Mouse (Mus musculus): ENCODE results near the gene Numbl. TPM values are rescaled to one million over a fixed set of nuclear protein-coding genes. Genes with fewer than 3 reads are reported as not detected.

The Numbl gene
- polyA plus RNA-seq, 1 experiment from 2014 or later: 16.2 TPM

GRCm38 (mm10) chr7:27261888-27262287 is 3.7 kb downstream of the Numbl start:
- no peak for TF ChIP-seq CTCF (IDR thresholded peaks at IDR 0.05; ENCODE audit: low read depth)
- H3K9ac ChIP-seq: no peak overlapping the region
- no peak overlapping the region for H3K4me2 ChIP-seq
- peaks cover 31% of the 10 kb centered on the region; the same call in 1 of the 2 replicates for H3K36me3 ChIP-seq (ENCODE audit: insufficient read depth)
- no peaks in the 10 kb centered on the region for H3K27me3 ChIP-seq (ENCODE audit: insufficient read depth, low read length)
- no peak overlapping the region for H3K27ac ChIP-seq (ENCODE audit: low read depth)
- ATAC-seq (ENCODE audit: insufficient read depth) (no peak), DNase-seq (no peak)
- no peaks in the 10 kb centered on the region for H3K9me3 ChIP-seq (ENCODE audit: low read depth, low read length)
- no peak overlapping the region for H3K4me3 ChIP-seq (ENCODE audit: low read depth, low read length)
- peaks cover 23% of the 10 kb centered on the region; the same call in 1 of the 2 replicates for H3K4me1 ChIP-seq (ENCODE audit: insufficient read depth)
- WGBS: 65% methylated on average over 6 of the region's 6 CpGs

- Histone ChIP-seq H3K27me3 (ENCODE audit: insufficient read depth, low read length) (no peaks in the 10 kb centered on the region), H3K9me3 (ENCODE audit: low read depth, low read length) (no peaks in the 10 kb centered on the region), H3K27ac (ENCODE audit: low read depth) (no peak overlapping the region), H3K4me2 (no peak overlapping the region), H3K36me3 (ENCODE audit: insufficient read depth) (peaks cover 53% of the 10 kb centered on the region), H3K9ac (no peak overlapping the region), H3K4me1 (ENCODE audit: insufficient read depth) (peaks cover 12% of the 10 kb centered on the region; the same call in 1 of the 2 replicates), H3K4me3 (ENCODE audit: low read depth, low read length) (no peak overlapping the region)
- TF ChIP-seq CTCF (IDR thresholded peaks at IDR 0.05; ENCODE audit: low read depth): no peak
- ATAC-seq (ENCODE audit: insufficient read depth) (no peak), DNase-seq (no peak)
- 90% methylated on average over 12 of the region's 12 CpGs for WGBS
These were observed 6.5 kb downstream of the Numbl start for GRCm38 (mm10) chr7:27264761-27265160.

GRCm38 (mm10) chr7:27266515-27267128 is 8.4 kb downstream of the Numbl start:
- DNase-seq: peak; percentile 92
- peaks cover 68% of the 10 kb centered on the region for H3K36me3 ChIP-seq (ENCODE audit: insufficient read depth)
- ATAC-seq (ENCODE audit: insufficient read depth): peak; percentile 94
- H3K9ac ChIP-seq: no peak overlapping the region
- no peaks in the 10 kb centered on the region for H3K9me3 ChIP-seq (ENCODE audit: low read depth, low read length)
- peak overlapping the region; percentile 36; the same call in 1 of the 2 replicates for H3K4me2 ChIP-seq
- H3K27ac ChIP-seq (ENCODE audit: low read depth): peak overlapping the region; percentile 82
- no peak overlapping the region for H3K4me3 ChIP-seq (ENCODE audit: low read depth, low read length)
- H3K4me1 ChIP-seq (ENCODE audit: insufficient read depth): peaks cover 6% of the 10 kb centered on the region; the same call in 1 of the 2 replicates
- no peaks in the 10 kb centered on the region for H3K27me3 ChIP-seq (ENCODE audit: insufficient read depth, low read length)
- no peak for TF ChIP-seq CTCF (IDR thresholded peaks at IDR 0.05; ENCODE audit: low read depth)
- WGBS: 21% methylated on average over 20 of the region's 20 CpGs

GRCm38 (mm10) chr7:27271423-27271822 is 13.2 kb downstream of the Numbl start:
- Histone ChIP-seq H3K36me3 (ENCODE audit: insufficient read depth) (peaks cover 71% of the 10 kb centered on the region), H3K4me2 (no peak overlapping the region), H3K27ac (ENCODE audit: low read depth) (no peak overlapping the region), H3K4me3 (ENCODE audit: low read depth, low read length) (no peak overlapping the region), H3K9me3 (ENCODE audit: low read depth, low read length) (no peaks in the 10 kb centered on the region), H3K9ac (no peak overlapping the region), H3K27me3 (ENCODE audit: insufficient read depth, low read length) (no peaks in the 10 kb centered on the region), H3K4me1 (ENCODE audit: insufficient read depth) (no peaks in the 10 kb centered on the region)
- DNase-seq: no peak
- TF ChIP-seq CTCF (IDR thresholded peaks at IDR 0.05; ENCODE audit: low read depth): no peak
- WGBS: 83% methylated on average over 8 of the region's 8 CpGs
- no peak for ATAC-seq (ENCODE audit: insufficient read depth)

- H3K27ac ChIP-seq (ENCODE audit: low read depth): no peak overlapping the region
- ATAC-seq (ENCODE audit: insufficient read depth) (no peak; the same call in 1 of the 2 replicates), DNase-seq (peak; percentile 68)
- no peaks in the 10 kb centered on the region for H3K27me3 ChIP-seq (ENCODE audit: insufficient read depth, low read length)
- no peaks in the 10 kb centered on the region for H3K4me1 ChIP-seq (ENCODE audit: insufficient read depth)
- no peak overlapping the region for H3K4me3 ChIP-seq (ENCODE audit: low read depth, low read length)
- H3K9me3 ChIP-seq (ENCODE audit: low read depth, low read length): no peaks in the 10 kb centered on the region
- H3K9ac ChIP-seq: no peak overlapping the region
- peaks cover 81% of the 10 kb centered on the region for H3K36me3 ChIP-seq (ENCODE audit: insufficient read depth)
- 48% methylated on average over 32 of the region's 32 CpGs for WGBS
- peak; percentile 59 for TF ChIP-seq CTCF (IDR thresholded peaks at IDR 0.05; ENCODE audit: low read depth)
- 0 out of 2 replicates have a peak overlapping the region, but pooled peaks have one; percentile 32 for H3K4me2 ChIP-seq
These were observed 15.6 kb downstream of the Numbl start for GRCm38 (mm10) chr7:27273739-27274351.

GRCm38 (mm10) chr7:27274916-27275315 is 16.7 kb downstream of the Numbl start:
- no peak overlapping the region for H3K4me3 ChIP-seq (ENCODE audit: low read depth, low read length)
- H3K9me3 ChIP-seq (ENCODE audit: low read depth, low read length): no peaks in the 10 kb centered on the region
- no peak for TF ChIP-seq CTCF (IDR thresholded peaks at IDR 0.05; ENCODE audit: low read depth)
- H3K27me3 ChIP-seq (ENCODE audit: insufficient read depth, low read length): no peaks in the 10 kb centered on the region
- H3K9ac ChIP-seq: no peak overlapping the region
- H3K27ac ChIP-seq (ENCODE audit: low read depth): no peak overlapping the region
- H3K4me2 ChIP-seq: no peak overlapping the region
- no peak for DNase-seq
- ATAC-seq (ENCODE audit: insufficient read depth): no peak
- H3K36me3 ChIP-seq (ENCODE audit: insufficient read depth): peaks cover 81% of the 10 kb centered on the region
- no peaks in the 10 kb centered on the region for H3K4me1 ChIP-seq (ENCODE audit: insufficient read depth)
- 86% methylated on average over 4 of the region's 4 CpGs for WGBS

GRCm38 (mm10) chr7:27276021-27276420 is 17.8 kb downstream of the Numbl start:
- no peaks in the 10 kb centered on the region for H3K4me1 ChIP-seq (ENCODE audit: insufficient read depth)
- H3K36me3 ChIP-seq (ENCODE audit: insufficient read depth): peaks cover 80% of the 10 kb centered on the region
- H3K4me3 ChIP-seq (ENCODE audit: low read depth, low read length): no peak overlapping the region
- H3K27me3 ChIP-seq (ENCODE audit: insufficient read depth, low read length): no peaks in the 10 kb centered on the region
- H3K9me3 ChIP-seq (ENCODE audit: low read depth, low read length): no peaks in the 10 kb centered on the region
- 52% methylated on average over 7 of the region's 7 CpGs for WGBS
- no peak overlapping the region for H3K9ac ChIP-seq
- DNase-seq (no peak), ATAC-seq (ENCODE audit: insufficient read depth) (no peak)
- H3K4me2 ChIP-seq: no peak overlapping the region
- no peak overlapping the region for H3K27ac ChIP-seq (ENCODE audit: low read depth)
- TF ChIP-seq CTCF (IDR thresholded peaks at IDR 0.05; ENCODE audit: low read depth): no peak
